In the genomic region with DNA sequence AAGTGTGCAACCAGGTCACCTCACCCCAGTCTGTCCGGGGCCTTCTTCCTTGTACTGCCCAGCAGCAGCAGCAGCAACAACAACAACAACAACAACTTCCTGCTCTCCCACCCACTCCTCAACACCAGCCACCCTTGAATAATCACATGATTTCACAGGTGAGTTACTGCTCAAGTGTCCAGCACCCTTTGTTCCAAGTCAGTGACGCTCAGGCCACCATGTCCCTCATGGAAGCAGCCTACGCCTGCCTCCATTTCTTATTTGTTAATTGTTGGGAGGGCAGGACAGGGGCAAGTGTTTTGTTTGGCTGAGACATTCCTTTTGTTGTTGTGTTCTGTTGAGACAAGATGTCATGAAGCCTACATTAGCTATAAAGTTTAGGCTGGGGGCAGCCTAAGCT, we compare ENCODE assay signal across 22 mouse cellular contexts. TPM values are rescaled to one million over a fixed set of nuclear protein-coding genes. Genes with fewer than 3 reads are reported as not detected.
DNase-seq lines count a peak whose midpoint lies in the region; ATAC-seq and TF ChIP-seq lines count a peak whose summit lies in the region.
"Had no signal": no experiment of that assay in that cellular context is flagged by ENCODE, and none has a peak within 500 bp of the region (broad histone marks: within the 10 kb centered on the region; RNA-seq: fewer than 3 reads in every experiment).

No protein-coding gene starts in this region.

- no peaks in the 10 kb centered on the region for H3K27me3 ChIP-seq in embryonic facial prominence, embryonic 11.5 days (ENCODE audit: control insufficient read depth, insufficient read depth, low read length)
- no peaks in the 10 kb centered on the region for H3K27me3 ChIP-seq in embryonic facial prominence, embryonic 10.5 days (replicated peaks; ENCODE audit: low read depth, poor library complexity, severe bottlenecking)
- H3K27me3 ChIP-seq in kidney, embryonic 15.5 days, result no peaks in the 10 kb centered on the region
- H3K27me3 ChIP-seq in kidney, postnatal 0 days (ENCODE audit: insufficient read depth, low read length), result no peaks in the 10 kb centered on the region
- H3K27me3 ChIP-seq: CH12.LX; embryonic facial prominence, embryonic 12.5 days; forebrain, embryonic 13.5 days; forebrain, embryonic 15.5 days; Patski had no signal

- DNase-seq in embryonic facial prominence, embryonic 11.5 days (ENCODE audit: low spot score), result no peak
- no peak for DNase-seq in embryonic facial prominence, embryonic 10.5 days (ENCODE audit: low spot score)
- DNase-seq in kidney, postnatal 36 days, result no peak
- no peak for DNase-seq in kidney, postnatal 0 days (ENCODE audit: low spot score)
- DNase-seq in kidney, postnatal 10 days, result no peak
- DNase-seq: B cell, adult 2 months; cerebellum, adult 11-12 months; cerebellum, adult 2 months; cerebellum, adult 9-10 months; cerebellum, postnatal 10 days; cerebellum, postnatal 25 days; forebrain, postnatal 0 days had no signal

- H3K4me1 ChIP-seq in embryonic facial prominence, embryonic 11.5 days (ENCODE audit: control insufficient read depth, insufficient read depth, low read length), result no peaks in the 10 kb centered on the region
- peaks cover 4% of the 10 kb centered on the region for H3K4me1 ChIP-seq in embryonic facial prominence, embryonic 10.5 days
- H3K4me1 ChIP-seq in kidney, embryonic 15.5 days, result peaks cover 31% of the 10 kb centered on the region
- H3K4me1 ChIP-seq in kidney, postnatal 0 days (replicated peaks; ENCODE audit: insufficient read depth, low read length), result no peaks in the 10 kb centered on the region; the same call in 1 of the 2 replicates
- H3K4me1 ChIP-seq: forebrain, embryonic 13.5 days; forebrain, embryonic 15.5 days had no signal

- no peak overlapping the region for H3K4me2 ChIP-seq in embryonic facial prominence, embryonic 11.5 days (ENCODE audit: low read depth, low read length)
- H3K4me2 ChIP-seq in kidney, embryonic 15.5 days, result no peak overlapping the region
- no peak overlapping the region for H3K4me2 ChIP-seq in kidney, postnatal 0 days (ENCODE audit: low read length)
- H3K4me2 ChIP-seq: embryonic facial prominence, embryonic 12.5 days; forebrain, embryonic 13.5 days; forebrain, embryonic 15.5 days had no signal

- WGBS in embryonic facial prominence, embryonic 11.5 days, result 86% methylated on average over 3 of the region's 3 CpGs
- WGBS in embryonic facial prominence, embryonic 10.5 days, result 86% methylated on average over 3 of the region's 3 CpGs
- 41% methylated on average over 3 of the region's 3 CpGs for WGBS in kidney, embryonic 15.5 days
- 32% methylated on average over 3 of the region's 3 CpGs for WGBS in kidney, postnatal 0 days

- H3K9me3 ChIP-seq in embryonic facial prominence, embryonic 11.5 days (replicated peaks; ENCODE audit: control insufficient read depth, low read length), result no peaks in the 10 kb centered on the region
- H3K9me3 ChIP-seq in embryonic facial prominence, embryonic 10.5 days, result no peaks in the 10 kb centered on the region
- H3K9me3 ChIP-seq in kidney, embryonic 15.5 days (replicated peaks), result no peaks in the 10 kb centered on the region
- no peaks in the 10 kb centered on the region for H3K9me3 ChIP-seq in kidney, postnatal 0 days (replicated peaks; ENCODE audit: low read length)
- H3K9me3 ChIP-seq: embryonic facial prominence, embryonic 12.5 days; forebrain, embryonic 13.5 days; forebrain, embryonic 15.5 days; G1E had no signal

- no peak for TF ChIP-seq CTCF in kidney, postnatal 0 days (IDR thresholded peaks at IDR 0.05; ENCODE audit: low read depth)

- ATAC-seq in embryonic facial prominence, embryonic 11.5 days (replicated peaks; ENCODE audit: insufficient number of reproducible peaks, low FRiP score, low TSS enrichment, low read depth), result 0 out of 2 replicates have a peak, but pooled peaks have one; percentile 44
- peak; percentile 63 for ATAC-seq in kidney, embryonic 15.5 days (replicated peaks; ENCODE audit: low FRiP score)
- ATAC-seq in kidney, postnatal 0 days (replicated peaks; ENCODE audit: low FRiP score, low read depth), result no peak
- ATAC-seq: activated CD4-positive, CD25-positive, alpha-beta regulatory T cell, adult 4 months; CD4-positive, CD25-positive, alpha-beta regulatory T cell, adult 4 months; forebrain, embryonic 13.5 days; forebrain, embryonic 15.5 days; forebrain, postnatal 0 days; Patski had no signal

- no peak overlapping the region for H3K4me3 ChIP-seq in embryonic facial prominence, embryonic 11.5 days (ENCODE audit: low read depth, low read length)
- H3K4me3 ChIP-seq in embryonic facial prominence, embryonic 10.5 days, result no peak overlapping the region
- no peak overlapping the region for H3K4me3 ChIP-seq in kidney, embryonic 15.5 days (replicated peaks)
- H3K4me3 ChIP-seq in kidney, postnatal 0 days (replicated peaks; ENCODE audit: low read depth, low read length), result no peak overlapping the region
- H3K4me3 ChIP-seq: embryonic facial prominence, embryonic 12.5 days; forebrain, embryonic 13.5 days; forebrain, embryonic 15.5 days had no signal

- no peak overlapping the region for H3K27ac ChIP-seq in embryonic facial prominence, embryonic 11.5 days (replicated peaks; ENCODE audit: low read depth, low read length)
- H3K27ac ChIP-seq in embryonic facial prominence, embryonic 10.5 days (replicated peaks), result no peak overlapping the region
- H3K27ac ChIP-seq in kidney, embryonic 15.5 days, result peak overlapping the region; percentile 67
- peak overlapping the region; percentile 47; the same call in 1 of the 2 replicates for H3K27ac ChIP-seq in kidney, postnatal 0 days
- H3K27ac ChIP-seq: embryonic facial prominence, embryonic 12.5 days; forebrain, embryonic 13.5 days; forebrain, embryonic 15.5 days had no signal

- no peak overlapping the region for H3K9ac ChIP-seq in embryonic facial prominence, embryonic 11.5 days (replicated peaks; ENCODE audit: low read length)
- H3K9ac ChIP-seq in kidney, embryonic 15.5 days, result no peak overlapping the region
- H3K9ac ChIP-seq in kidney, postnatal 0 days (ENCODE audit: low read depth, low read length), result no peak overlapping the region
- H3K9ac ChIP-seq: embryonic facial prominence, embryonic 12.5 days; forebrain, embryonic 13.5 days; forebrain, embryonic 15.5 days; forebrain, postnatal 0 days had no signal

- H3K36me3 ChIP-seq in embryonic facial prominence, embryonic 11.5 days (replicated peaks; ENCODE audit: control insufficient read depth, insufficient read depth, low read depth, low read length), result no peaks in the 10 kb centered on the region; the same call in 1 of the 2 replicates
- H3K36me3 ChIP-seq in embryonic facial prominence, embryonic 10.5 days (replicated peaks), result peaks cover 80% of the 10 kb centered on the region
- peaks cover 72% of the 10 kb centered on the region for H3K36me3 ChIP-seq in kidney, embryonic 15.5 days
- peaks cover 37% of the 10 kb centered on the region for H3K36me3 ChIP-seq in kidney, postnatal 0 days (ENCODE audit: insufficient read depth, low read length)

RNA-seq across cellular contexts. Expression of a gene that starts 24.9 kb away (rescaled TPM):
- 0.49 TPM in 1 of 2 replicates, not detected in the other for polyA plus RNA-seq in embryonic facial prominence, embryonic 11.5 days (2014; fragmentation: Nextera tagmentation; extraction: Ambion mirVana)
- polyA plus RNA-seq in embryonic facial prominence, embryonic 10.5 days (2016; fragmentation: Nextera tagmentation; extraction: Ambion mirVana), result 0.57 and 0.58 TPM in 2 replicates
- 2.4 and 4.2 TPM in 2 replicates for polyA plus RNA-seq in kidney, embryonic 15.5 days (2015; fragmentation: Nextera tagmentation; extraction: Ambion mirVana)
- polyA plus RNA-seq in kidney, postnatal 0 days (2015; fragmentation: Nextera tagmentation; extraction: Ambion mirVana), result 0.16 and 0.31 TPM in 2 replicates
- polyA plus RNA-seq: forebrain, embryonic 11.5 days had no signal

RNA-seq across cellular contexts. Expression of a gene that starts 38.2 kb away (rescaled TPM):
- polyA plus RNA-seq in embryonic facial prominence, embryonic 11.5 days (2014; fragmentation: Nextera tagmentation; extraction: Ambion mirVana), result 2.1 and 2.8 TPM in 2 replicates
- 2.2 and 4.5 TPM in 2 replicates for polyA plus RNA-seq in embryonic facial prominence, embryonic 10.5 days (2016; fragmentation: Nextera tagmentation; extraction: Ambion mirVana)
- polyA plus RNA-seq in kidney, embryonic 15.5 days (2015; fragmentation: Nextera tagmentation; extraction: Ambion mirVana), result 51.2 and 72.2 TPM in 2 replicates
- polyA plus RNA-seq in kidney, postnatal 0 days (2015; fragmentation: Nextera tagmentation; extraction: Ambion mirVana), result 57.8 and 63.2 TPM in 2 replicates
- polyA plus RNA-seq: activated CD4-positive, CD25-positive, alpha-beta regulatory T cell, adult 4 months; CD4-positive, CD25-positive, alpha-beta regulatory T cell, adult 4 months had no signal

RNA-seq across cellular contexts. Expression of a gene that starts 45.7 kb away (rescaled TPM):
- 68.7 and 73.5 TPM in 2 replicates for polyA plus RNA-seq in embryonic facial prominence, embryonic 11.5 days (2014; fragmentation: Nextera tagmentation; extraction: Ambion mirVana)
- 110 and 129 TPM in 2 replicates for polyA plus RNA-seq in embryonic facial prominence, embryonic 10.5 days (2016; fragmentation: Nextera tagmentation; extraction: Ambion mirVana)
- 99.8 and 111 TPM in 2 replicates for polyA plus RNA-seq in kidney, embryonic 15.5 days (2015; fragmentation: Nextera tagmentation; extraction: Ambion mirVana)
- 71.1 and 76.0 TPM in 2 replicates for polyA plus RNA-seq in kidney, postnatal 0 days (2015; fragmentation: Nextera tagmentation; extraction: Ambion mirVana)

RNA-seq across cellular contexts. Expression of a gene that starts 57.8 kb away (rescaled TPM):
- 4.4 and 6.9 TPM in 2 replicates for polyA plus RNA-seq in embryonic facial prominence, embryonic 11.5 days (2014; fragmentation: Nextera tagmentation; extraction: Ambion mirVana)
- 5.2 and 9.7 TPM in 2 replicates for polyA plus RNA-seq in embryonic facial prominence, embryonic 10.5 days (2016; fragmentation: Nextera tagmentation; extraction: Ambion mirVana)
- polyA plus RNA-seq in kidney, embryonic 15.5 days (2015; fragmentation: Nextera tagmentation; extraction: Ambion mirVana), result 1.7 and 3.3 TPM in 2 replicates
- 0.93 and 1.1 TPM in 2 replicates for polyA plus RNA-seq in kidney, postnatal 0 days (2015; fragmentation: Nextera tagmentation; extraction: Ambion mirVana)
- polyA plus RNA-seq: activated CD4-positive, CD25-positive, alpha-beta regulatory T cell, adult 4 months; CD4-positive, CD25-positive, alpha-beta regulatory T cell, adult 4 months had no signal

Comparison
In these comparisons a context has a peak if more than half of its experiments do, and no peak if none do; other contexts are left out.
1. H3K27ac ChIP-seq: peak in kidney, embryonic 15.5 days (single experiment) and kidney, postnatal 0 days (single experiment); none in embryonic facial prominence, embryonic 11.5 days (single experiment) and embryonic facial prominence, embryonic 10.5 days (single experiment).